ENCODE assay signal across 21 mouse cellular contexts in the genomic region with DNA sequence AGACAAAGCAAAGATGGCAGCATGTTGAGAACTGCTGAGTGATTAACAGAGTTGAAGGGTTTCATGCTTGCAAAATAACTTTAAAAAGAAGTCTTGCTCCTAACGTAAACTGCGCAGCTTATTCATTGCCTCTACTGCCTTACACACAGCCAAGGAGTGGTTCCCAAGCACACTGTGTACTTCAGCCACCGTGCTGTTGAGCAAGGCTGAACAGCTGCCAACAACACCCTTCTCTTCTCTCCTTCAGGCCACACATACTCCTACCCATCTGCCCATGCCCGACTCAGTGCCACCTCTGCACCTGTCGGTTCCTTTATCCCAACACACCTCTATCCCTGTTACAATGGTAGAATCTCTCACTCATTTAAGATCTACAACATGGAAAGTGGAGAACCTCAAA. TPM values are rescaled to one million over a fixed set of nuclear protein-coding genes. Genes with fewer than 3 reads are reported as not detected.
DNase-seq lines count a peak whose midpoint lies in the region; ATAC-seq and TF ChIP-seq lines count a peak whose summit lies in the region.
"Had no signal": no experiment of that assay in that cellular context is flagged by ENCODE, and none has a peak within 500 bp of the region (broad histone marks: within the 10 kb centered on the region; RNA-seq: fewer than 3 reads in every experiment).

No protein-coding gene starts in this region.

- no peak for TF ChIP-seq CTCF in liver, adult 2 months (IDR thresholded peaks at IDR 0.05; ENCODE audit: low read depth, low read length)

- H3K9ac ChIP-seq in liver, adult 2 months (ENCODE audit: low read depth, low read length) = no peak overlapping the region
- H3K9ac ChIP-seq: heart, embryonic 13.5 days; hindbrain, embryonic 15.5 days had no signal

- H3K4me3 ChIP-seq in liver, adult 2 months (ENCODE audit: insufficient read depth, low read depth, low read length) = no peak overlapping the region
- H3K4me3 ChIP-seq in megakaryocyte, embryonic 14.5 days (replicated peaks) = peak overlapping the region; percentile 23
- H3K4me3 ChIP-seq: embryonic facial prominence, embryonic 10.5 days; forebrain, embryonic 10.5 days; heart, embryonic 13.5 days; hindbrain, embryonic 15.5 days had no signal

- H3K4me1 ChIP-seq in liver, adult 2 months (ENCODE audit: control insufficient read depth, insufficient read depth, low read length) = no peaks in the 10 kb centered on the region; the same call in none of the 2 replicates
- peaks cover 16% of the 10 kb centered on the region for H3K4me1 ChIP-seq in megakaryocyte, embryonic 14.5 days
- H3K4me1 ChIP-seq: embryonic facial prominence, embryonic 10.5 days; forebrain, embryonic 10.5 days; heart, embryonic 13.5 days; hindbrain, embryonic 15.5 days had no signal

- H3K27ac ChIP-seq in liver, adult 2 months (replicated peaks; ENCODE audit: insufficient read depth, low read depth, low read length) = no peak overlapping the region
- H3K27ac ChIP-seq: embryonic facial prominence, embryonic 10.5 days; forebrain, embryonic 10.5 days; heart, embryonic 13.5 days; hindbrain, embryonic 15.5 days had no signal

- H3K9me3 ChIP-seq in megakaryocyte, embryonic 14.5 days = no peaks in the 10 kb centered on the region
- H3K9me3 ChIP-seq: embryonic facial prominence, embryonic 10.5 days; forebrain, embryonic 10.5 days; G1E; heart, embryonic 13.5 days; hindbrain, embryonic 15.5 days had no signal

- no peaks in the 10 kb centered on the region for H3K79me2 ChIP-seq in liver, adult 2 months (ENCODE audit: control insufficient read depth, insufficient read depth, low read length)

- 56% methylated on average over 5 of the region's 5 CpGs for WGBS in liver, adult 2 months

- DNase-seq in adrenal gland, postnatal 10 days = peak; percentile 43
- DNase-seq in adrenal gland, postnatal 4 days (ENCODE audit: low spot score in 2 of 2) = no peak
- peak; percentile 71 for DNase-seq in liver, adult 2 months (ENCODE audit: extremely low read depth, low read depth, low spot score)
- DNase-seq in liver = no peak
- peak; percentile 34 for DNase-seq in skeletal muscle tissue, adult 2 months (ENCODE audit: low read depth, low spot score)
- no peak for DNase-seq in natural killer cell, adult 2 months (ENCODE audit: low spot score in 2 of 2)
- DNase-seq: B cell, adult 2 months; cerebellum, adult 2 months; cerebellum, postnatal 10 days; gastrocnemius, postnatal 10 days; heart, adult 11 months; heart, postnatal 36 days had no signal

- TF ChIP-seq POLR2A in liver, adult 2 months (IDR thresholded peaks at IDR 0.05; ENCODE audit: extremely low read depth, insufficient read depth, low read length) = no peak

- ATAC-seq in megakaryocyte, adult 5-6 weeks (ENCODE audit: poor library complexity, severe bottlenecking) = no peak
- ATAC-seq: CD4-positive, CD25-positive, alpha-beta regulatory T cell, adult 4 months; forebrain, embryonic 14.5 days had no signal

- H3K36me3 ChIP-seq in liver, adult 2 months (ENCODE audit: control insufficient read depth, insufficient read depth, low read length) = peaks cover 26% of the 10 kb centered on the region
- peaks cover 80% of the 10 kb centered on the region for H3K36me3 ChIP-seq in megakaryocyte, embryonic 14.5 days (replicated peaks; ENCODE audit: low read length)

- H3K27me3 ChIP-seq in liver, adult 2 months (ENCODE audit: control insufficient read depth, insufficient read depth, low read length) = no peaks in the 10 kb centered on the region
- no peaks in the 10 kb centered on the region for H3K27me3 ChIP-seq in megakaryocyte, embryonic 14.5 days (replicated peaks)
- H3K27me3 ChIP-seq: heart, embryonic 13.5 days; hindbrain, embryonic 15.5 days had no signal

RNA-seq across cellular contexts. Expression of a gene that starts 17.2 kb away (rescaled TPM):
- 10 to 100 TPM; 32.6 to 35.1 TPM for total RNA-seq in adrenal gland, postnatal 10 days (2021)
- total RNA-seq in adrenal gland, postnatal 4 days (2021) = 10 to 100 TPM; 42.7 to 44.9 TPM
- total RNA-seq in liver, adult 2 months (2014; rRNA removed) = 17.3 and 23.7 TPM in 2 replicates
- 4.3 and 4.4 TPM in 2 replicates for polyA plus RNA-seq in liver, adult 2 months (2012; rRNA removed)
- polyA plus RNA-seq in megakaryocyte, embryonic 14.5 days (2012; ENCODE audit: insufficient read depth, low replicate concordance) = 2.4 and 2.8 TPM in 2 replicates
- total RNA-seq in megakaryocyte, adult 5-6 weeks (2015) = 27.5 and 39.2 TPM in 2 replicates
- total RNA-seq in megakaryocyte, adult 5-6 weeks (2017) = 53.6 and 67.2 TPM in 2 replicates

Comparison
In these comparisons a context has a peak if more than half of its experiments do, and no peak if none do; other contexts are left out.
1. DNase-seq: peak in adrenal gland, postnatal 10 days (single experiment), liver, adult 2 months (single experiment) and skeletal muscle tissue, adult 2 months (single experiment); none in adrenal gland, postnatal 4 days (0 of 2), liver (single experiment) and natural killer cell, adult 2 months (0 of 2).